Mouse (Mus musculus) thymus, adult 2 months (tissue): ENCODE measurements around the gene Gfi1b.

Experiments
- CTCF ChIP-seq: fragments of 200-500 bp; IDR thresholded peaks from 2 replicates; pipeline ENCODE4 v1.5.1; 2012; ENCODE audit warnings: mild to moderate bottlenecking, control low read depth, low read length, moderate library complexity, borderline replicate concordance; ENCODE audit not compliant: control insufficient read depth, poor library complexity, insufficient read depth; ENCODE audit errors: extremely low read depth
- POLR2A ChIP-seq: fragments of 200-500 bp; IDR thresholded peaks from 2 replicates; pipeline ENCODE4 v1.6.1; 2012; ENCODE audit warnings: mild to moderate bottlenecking, low read length, control low read depth, moderate library complexity; ENCODE audit not compliant: control insufficient read depth, poor library complexity, insufficient read depth; ENCODE audit errors: extremely low read depth

GRCm38 (mm10) chr2:28592809-28593208, 29.0 kb downstream of the Gfi1b start:
- peak; percentile 88 for TF ChIP-seq CTCF
- TF ChIP-seq POLR2A, result no peak
